Mouse (Mus musculus) megakaryocyte, embryonic 14.5 days (primary cell): ENCODE measurements around the gene Obscn.

ENCODE experiments used
- FLI1 ChIP-seq: IDR thresholded peaks from 2 replicates; pipeline ENCODE4 v1.6.1; 2012; ENCODE audit warnings: low read length, inconsistent platforms, mixed read lengths
- GATA1 ChIP-seq: IDR thresholded peaks from 3 replicates; pipeline ENCODE4 v1.6.1; 2012; ENCODE audit warnings: mixed read lengths, low read length, inconsistent platforms, borderline replicate concordance

- TF ChIP-seq GATA1 (no peak), FLI1 (no peak)
These were observed 40.7 kb upstream of the Obscn start for GRCm38 (mm10) chr11:59176921-59177320.
